Mouse (Mus musculus): ENCODE results near the gene Prelid3b. TPM values are rescaled to one million over a fixed set of nuclear protein-coding genes. Genes with fewer than 3 reads are reported as not detected.
A peak's percentile ranks its signal among the peaks of the same experiment; 100 is the strongest.

Gene Prelid3b
- 10 to 100 TPM; 51.7 to 57.5 TPM for total RNA-seq (2021)
- long read RNA-seq, experiment 1, transcript Prelid3b-201 (6 exons, 1,553 nt): major isoform, 110 of 123 reads
- long read RNA-seq, experiment 1, partial matches to known transcripts: 2 of 123 reads
- long read RNA-seq, experiment 1, other reads (novel, unspliced or antisense): 11 of 123 reads
- long read RNA-seq, experiment 2, transcript Prelid3b-201 (6 exons, 1,553 nt): major isoform, 79 of 84 reads
- long read RNA-seq, experiment 2, partial matches to known transcripts: 2 of 84 reads
- long read RNA-seq, experiment 2, other reads (novel, unspliced or antisense): 3 of 84 reads

DNA sequence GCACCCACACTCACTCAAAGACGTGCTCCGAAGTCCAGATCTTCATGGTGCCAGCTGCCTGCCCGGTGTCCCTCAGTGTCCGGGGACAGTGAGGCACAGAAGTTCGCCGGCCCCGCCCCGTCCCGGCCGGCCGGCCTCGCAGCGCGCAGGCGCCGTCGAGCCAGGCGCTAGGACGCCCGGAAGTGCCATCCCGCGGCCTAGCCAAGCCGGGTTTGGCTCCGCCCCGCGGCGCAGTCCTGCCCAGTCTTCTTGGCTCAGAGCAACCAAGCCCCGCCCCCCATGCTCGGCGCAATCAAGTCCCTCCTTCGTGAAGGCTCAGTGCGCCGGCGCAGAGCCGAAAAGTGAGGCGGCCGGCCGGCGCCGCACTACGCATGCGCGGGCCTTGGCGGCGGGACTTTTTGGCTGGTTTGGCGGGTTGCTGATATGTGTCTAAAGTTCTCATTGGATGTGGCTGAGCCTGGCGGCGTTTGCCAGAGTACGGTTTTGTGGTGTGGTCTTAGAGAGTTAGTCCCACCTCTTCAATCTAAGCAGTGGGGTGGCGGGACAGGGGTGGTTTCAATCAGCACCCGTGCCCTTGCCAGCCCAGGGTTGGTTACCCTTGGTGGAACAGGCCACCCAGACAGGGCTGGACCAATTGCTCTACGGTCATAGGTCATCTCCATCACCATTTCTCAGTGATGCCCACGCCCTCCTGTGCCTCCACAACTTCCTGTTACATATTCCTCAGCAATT is at the start of gene Prelid3b:
TSS of gene Prelid3b (minus strand) at position 264 of the 732 bp plus-strand sequence.
- peak; percentile 99 to 100 for DNase-seq (ENCODE audit: low spot score in 2 of 2)

DNA sequence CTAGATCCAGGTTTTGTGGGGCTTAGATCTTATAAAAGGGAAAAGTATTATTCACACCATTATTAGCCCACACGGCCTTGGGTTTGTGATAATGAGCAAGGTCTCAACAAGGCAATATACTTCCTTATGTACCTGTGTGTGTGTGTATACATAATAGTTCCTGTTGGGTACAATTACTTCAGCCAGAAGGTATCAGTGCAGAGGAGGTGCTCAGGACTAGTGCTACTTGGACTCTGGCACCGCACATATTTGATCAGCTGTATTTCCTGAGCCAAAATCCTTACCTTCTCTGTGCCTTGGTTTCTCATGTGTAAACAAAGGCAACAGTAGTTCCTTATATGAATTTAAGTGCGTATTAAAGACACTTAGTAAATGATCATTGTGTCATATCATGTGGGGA is 49.3 kb upstream of the Prelid3b start:
- no peak for DNase-seq (ENCODE audit: low spot score in 2 of 2)

GRCm38 (mm10) chr2:174517141-174518079 is 44.5 kb upstream of the Prelid3b start:
- DNase-seq (ENCODE audit: low spot score in 2 of 2): no peak

DNA sequence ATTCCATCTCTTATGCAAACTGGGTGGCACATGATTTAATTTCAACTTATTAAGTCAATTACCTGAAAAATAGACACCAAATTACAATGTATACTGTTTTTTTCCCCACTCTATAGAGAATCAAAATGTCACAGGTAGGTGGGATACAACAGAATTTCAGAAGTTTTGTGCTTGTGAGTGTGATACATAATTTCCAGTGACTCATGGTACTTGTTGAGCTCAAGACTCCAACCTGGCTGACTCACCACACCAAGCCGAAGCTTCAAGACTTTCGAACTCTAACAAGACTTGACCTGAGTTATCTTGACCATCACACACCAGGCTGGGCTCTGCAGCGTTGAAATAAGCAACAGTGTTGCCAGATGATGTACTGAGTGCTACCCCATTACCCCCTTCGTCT is 42.0 kb upstream of the Prelid3b start:
- DNase-seq (ENCODE audit: low spot score in 2 of 2): no peak

- no peak for DNase-seq (ENCODE audit: low spot score in 2 of 2)
Observed at GRCm38 (mm10) chr2:174513827-174514226, 40.9 kb upstream of the Prelid3b start.

- no peak for DNase-seq (ENCODE audit: low spot score in 2 of 2)
Observed at GRCm38 (mm10) chr2:174509825-174510224, 36.9 kb upstream of the Prelid3b start.

DNA sequence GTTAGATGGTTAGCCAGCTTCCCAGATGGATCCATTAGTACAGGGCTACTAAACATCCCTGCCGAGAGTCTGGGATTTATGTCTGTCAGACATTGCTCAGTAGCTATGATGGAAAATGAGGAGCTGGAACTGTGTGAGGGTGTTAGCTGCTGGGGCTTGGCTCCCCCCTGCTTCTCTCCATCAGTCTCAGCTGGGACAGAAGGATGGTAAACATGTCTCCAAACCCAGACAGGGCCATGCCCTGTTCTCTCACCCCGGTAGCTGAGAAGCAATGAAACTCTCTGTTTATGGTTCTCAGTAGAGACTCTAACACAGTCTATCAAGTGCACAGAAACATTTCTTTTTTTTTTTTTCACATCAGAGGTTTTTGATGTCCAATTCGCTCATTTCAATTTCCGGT is 35.1 kb upstream of the Prelid3b start:
- no peak for DNase-seq (ENCODE audit: low spot score in 2 of 2)

DNA sequence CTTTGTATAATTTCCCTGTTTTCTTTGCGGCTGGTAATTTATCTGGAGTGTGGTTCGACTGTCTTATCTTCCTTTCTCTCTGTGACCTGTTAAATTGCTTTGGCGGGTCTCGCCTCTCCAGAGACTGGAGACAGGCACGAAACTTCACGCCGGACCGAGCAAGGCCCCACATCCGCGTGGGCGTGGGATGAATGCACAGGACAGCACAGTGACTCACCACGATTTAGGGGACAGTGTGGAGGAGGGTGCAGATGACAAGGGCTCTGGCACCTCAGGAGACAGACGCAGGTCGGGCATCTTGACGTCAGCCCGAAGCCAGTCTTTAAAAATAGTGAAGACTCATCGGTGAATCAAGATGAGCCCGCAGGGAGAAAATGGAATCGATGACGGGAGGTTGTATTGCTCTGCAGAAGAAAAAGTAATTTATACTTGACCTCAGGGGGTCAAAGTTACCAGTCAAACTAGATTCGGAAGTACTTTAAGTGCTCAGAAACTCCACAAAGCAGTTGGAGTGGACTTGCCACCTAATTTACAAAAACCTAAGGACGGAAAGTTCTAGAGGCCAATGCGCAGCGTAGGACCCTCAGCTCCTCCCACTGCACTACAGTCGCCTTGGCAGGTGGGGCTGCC is 30.1 kb upstream of the Prelid3b start:
- DNase-seq (ENCODE audit: low spot score in 2 of 2): peak; percentile 20 to 42

DNA sequence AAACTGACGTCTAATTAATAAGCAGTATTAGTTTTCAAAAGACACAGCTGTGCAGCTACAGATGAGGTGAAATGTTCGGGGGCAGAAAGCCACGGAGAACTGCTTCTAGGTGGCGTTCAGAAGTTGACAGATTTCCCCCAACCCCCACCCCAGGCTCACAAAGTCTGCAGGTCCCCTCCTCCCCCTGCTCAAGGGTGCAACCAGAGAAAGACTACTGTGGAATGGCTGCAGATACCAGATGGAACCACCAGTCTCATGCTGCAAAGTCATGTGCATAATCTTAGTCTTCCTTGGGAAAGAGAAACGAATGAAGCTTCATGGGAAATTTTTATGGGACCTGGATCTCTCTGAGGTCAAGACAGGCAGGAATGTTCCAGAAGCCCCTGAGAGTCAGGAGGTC is 29.4 kb upstream of the Prelid3b start:
- no peak for DNase-seq (ENCODE audit: low spot score in 2 of 2)

- no peak for DNase-seq (ENCODE audit: low spot score in 2 of 2)
Observed at GRCm38 (mm10) chr2:174501517-174501916, 28.6 kb upstream of the Prelid3b start.

DNA sequence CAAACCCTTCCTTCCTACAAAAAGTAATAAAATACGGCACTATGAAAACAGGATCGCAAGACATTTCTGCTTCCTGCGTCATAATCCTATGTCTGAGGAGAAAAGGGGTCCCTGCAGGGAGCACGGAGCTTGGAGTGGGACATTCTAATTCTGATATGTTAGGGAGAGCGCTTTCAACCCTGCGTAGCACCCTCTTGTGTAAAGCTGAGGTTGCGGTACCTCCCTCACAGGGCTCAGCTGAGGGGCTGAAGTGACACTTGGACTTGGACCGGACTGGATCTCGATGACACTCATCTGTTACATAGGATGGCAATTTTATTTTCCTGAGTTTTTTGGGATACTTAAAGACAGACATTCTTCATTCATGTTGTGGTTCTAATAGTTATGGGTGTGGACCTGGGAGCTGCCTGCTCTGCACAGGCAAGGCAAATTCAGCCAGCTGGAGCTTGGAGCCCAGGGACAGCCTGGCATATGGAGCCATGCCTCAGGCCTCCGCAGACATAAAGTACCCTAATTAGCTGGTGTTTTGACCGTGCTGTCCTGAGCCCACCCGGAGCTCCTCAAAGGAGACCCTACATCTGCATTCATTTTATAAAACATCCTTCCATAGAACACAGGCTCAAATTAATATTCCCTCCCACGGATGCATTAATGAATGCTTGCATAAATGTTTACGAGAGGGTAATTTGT is 28.1 kb upstream of the Prelid3b start:
- DNase-seq (ENCODE audit: low spot score in 2 of 2): no peak

GRCm38 (mm10) chr2:174492858-174493257 is 20.0 kb upstream of the Prelid3b start:
- DNase-seq (ENCODE audit: low spot score in 2 of 2): peak; percentile 46 to 51

GRCm38 (mm10) chr2:174487005-174487404 is 14.1 kb upstream of the Prelid3b start:
- DNase-seq (ENCODE audit: low spot score in 2 of 2): no peak

GRCm38 (mm10) chr2:174478746-174479145 is 5.9 kb upstream of the Prelid3b start:
- no peak for DNase-seq (ENCODE audit: low spot score in 2 of 2)

GRCm38 (mm10) chr2:174477543-174478319 is 4.8 kb upstream of the Prelid3b start:
- DNase-seq (ENCODE audit: low spot score in 2 of 2): no peak

DNA sequence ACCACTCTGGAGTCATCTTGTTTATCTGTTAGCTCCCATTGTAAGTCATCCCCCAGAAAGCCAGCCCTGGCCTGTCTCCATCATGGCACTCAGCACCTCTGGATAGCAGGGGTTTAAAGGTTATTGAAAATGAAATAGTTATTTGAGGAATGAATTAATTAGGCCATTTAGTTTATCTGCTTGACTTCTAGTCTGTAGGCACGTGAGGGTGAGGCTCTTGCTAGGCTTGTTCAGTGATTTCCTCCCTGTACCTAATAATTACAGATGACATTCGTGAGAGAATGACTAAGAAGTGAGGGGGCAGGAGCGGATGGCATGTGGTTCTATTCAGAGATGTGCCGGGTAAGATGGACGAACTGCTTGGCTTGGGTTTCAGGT is 658 bp upstream of the Prelid3b start:
- DNase-seq (ENCODE audit: low spot score in 2 of 2): no peak

DNA sequence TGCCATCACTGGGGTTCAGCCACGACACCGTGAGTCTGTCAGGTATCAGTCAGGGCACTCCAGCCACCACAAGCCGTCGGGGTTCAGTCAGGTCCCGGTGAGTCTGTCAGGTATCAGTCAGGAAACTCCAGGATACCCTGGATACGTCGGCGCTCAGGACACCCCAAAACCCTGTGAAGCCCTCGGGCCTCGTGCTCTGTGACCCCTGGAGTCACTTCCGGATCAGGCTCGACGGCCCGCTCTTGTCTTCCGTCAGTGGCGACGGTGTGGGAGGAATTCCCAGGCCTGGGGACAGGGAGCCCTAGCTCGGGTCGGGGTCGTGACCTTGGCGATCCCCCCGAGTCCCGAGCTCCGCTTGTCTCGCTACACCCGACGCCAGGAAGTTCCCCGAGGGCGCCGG is 474 bp downstream of the Prelid3b start:
- DNase-seq (ENCODE audit: low spot score in 2 of 2): no peak

DNA sequence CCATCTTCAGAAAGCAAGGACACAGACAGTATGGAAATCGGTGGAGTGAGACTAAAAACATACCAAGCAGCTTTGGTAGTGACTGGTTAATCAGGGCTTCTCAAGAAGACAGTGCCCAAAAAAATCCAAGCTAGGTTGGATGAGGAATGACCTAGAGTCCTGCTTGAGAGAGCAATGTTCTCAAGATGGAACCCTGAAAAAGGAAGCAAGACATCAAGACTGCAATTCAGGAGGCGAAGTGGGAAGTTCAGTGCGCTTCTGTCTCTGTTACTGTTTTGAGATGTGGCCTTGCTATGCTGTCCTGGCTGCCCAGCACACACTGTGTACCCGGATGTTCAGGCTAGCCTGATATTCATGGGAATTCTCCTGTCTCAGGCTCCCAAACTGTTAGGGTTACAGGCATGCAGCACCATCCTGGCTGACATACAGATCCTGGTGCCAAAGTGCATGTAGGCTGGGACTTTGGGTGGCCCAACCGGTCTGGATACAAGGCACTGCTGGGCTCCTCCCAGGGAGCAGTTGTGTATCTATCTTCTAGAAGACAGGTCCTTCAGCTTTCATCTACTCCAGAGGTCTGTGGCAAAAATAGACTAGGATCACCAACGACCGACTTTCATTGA is 2.0 kb downstream of the Prelid3b start:
- DNase-seq (ENCODE audit: low spot score in 2 of 2): no peak

GRCm38 (mm10) chr2:174470333-174470732 is 2.5 kb downstream of the Prelid3b start:
- DNase-seq (ENCODE audit: low spot score in 2 of 2): no peak

Data from left cerebral cortex, adult 18-20 months (tissue).